Mouse (Mus musculus) erythroblast, embryonic 14.5 days (primary cell): ENCODE results near the gene Stk4.

Experiments used
- GATA1 ChIP-seq: IDR thresholded peaks from 2 replicates; pipeline ENCODE4 v1.6.1; 2012; ENCODE audit warnings: low read length, inconsistent platforms, mixed read lengths
- TAL1 ChIP-seq: IDR thresholded peaks from 3 replicates; pipeline ENCODE4 v1.6.1; 2012; ENCODE audit warnings: low read length, inconsistent platforms, mixed read lengths

- TF ChIP-seq TAL1 = no peak
- TF ChIP-seq GATA1 = no peak
These were observed 65.2 kb downstream of the Stk4 start for GRCm38 (mm10) chr2:164135367-164135766.
